28 mouse cellular contexts compared by ENCODE assay signal in the genomic region with DNA sequence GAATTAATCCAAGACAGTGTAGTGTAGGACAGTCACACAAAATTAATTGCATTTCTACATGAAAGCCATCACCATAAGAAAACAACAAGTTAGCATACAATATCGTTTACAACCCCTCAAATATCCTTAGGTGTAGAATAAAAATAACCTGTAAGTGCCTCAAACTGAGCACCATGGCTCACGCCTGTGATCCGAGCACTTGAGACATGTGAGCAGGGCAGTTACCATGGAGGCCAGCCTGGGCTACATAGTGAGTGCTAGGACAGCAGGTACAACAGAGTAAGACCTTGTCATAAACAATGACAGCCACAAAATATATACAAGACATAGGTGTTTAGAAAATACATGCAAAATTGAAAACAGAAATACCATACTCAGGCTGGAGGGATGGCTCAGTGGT.
"Had no signal": no experiment of that assay in that cellular context is flagged by ENCODE, and none has a peak within 500 bp of the region (broad histone marks: within the 10 kb centered on the region; RNA-seq: fewer than 3 reads in every experiment).

No protein-coding gene starts in this region.

- H3K4me3 ChIP-seq: embryonic facial prominence, embryonic 10.5 days; embryonic facial prominence, embryonic 12.5 days; embryonic facial prominence, embryonic 13.5 days; embryonic facial prominence, embryonic 15.5 days; erythroblast, embryonic 14.5 days; forebrain, embryonic 10.5 days; forebrain, embryonic 12.5 days; forebrain, embryonic 13.5 days; forebrain, embryonic 15.5 days; gastrocnemius, adult 2 months; heart, adult 2 months had no signal

- H3K27me3 ChIP-seq: embryonic facial prominence, embryonic 12.5 days; embryonic facial prominence, embryonic 13.5 days; embryonic facial prominence, embryonic 15.5 days; forebrain, embryonic 12.5 days; forebrain, embryonic 13.5 days; forebrain, embryonic 15.5 days had no signal

- ATAC-seq: forebrain, embryonic 13.5 days; forebrain, embryonic 14.5 days; forebrain, embryonic 15.5 days; forebrain, embryonic 16.5 days; forebrain, postnatal 0 days had no signal

- H3K4me2 ChIP-seq: embryonic facial prominence, embryonic 12.5 days; embryonic facial prominence, embryonic 13.5 days; embryonic facial prominence, embryonic 15.5 days; forebrain, embryonic 12.5 days; forebrain, embryonic 13.5 days; forebrain, embryonic 15.5 days had no signal

- H3K36me3 ChIP-seq: embryonic facial prominence, embryonic 10.5 days; embryonic facial prominence, embryonic 12.5 days; embryonic facial prominence, embryonic 13.5 days; embryonic facial prominence, embryonic 15.5 days; forebrain, embryonic 10.5 days; forebrain, embryonic 12.5 days; forebrain, embryonic 15.5 days had no signal

- H3K9me3 ChIP-seq: embryonic facial prominence, embryonic 10.5 days; embryonic facial prominence, embryonic 12.5 days; embryonic facial prominence, embryonic 13.5 days; embryonic facial prominence, embryonic 15.5 days; forebrain, embryonic 10.5 days; forebrain, embryonic 12.5 days; forebrain, embryonic 13.5 days; forebrain, embryonic 15.5 days had no signal

- DNase-seq: cerebellum, adult 2 months; cerebellum, adult 8-10 months; cerebellum, adult 9-10 months; cerebellum, adult 9-11 months; cerebellum, postnatal 10 days; cerebellum, postnatal 14 days; cerebellum, postnatal 25 days; cerebellum, postnatal 36 days; embryo, embryonic 11 days; forebrain, postnatal 0 days; gastrocnemius, adult 2 months; gastrocnemius, postnatal 10 days; gastrocnemius, postnatal 14 days; gastrocnemius, postnatal 25 days; gastrocnemius, postnatal 36 days; heart, adult 18-20 months; heart, adult 2 months had no signal

- H3K4me1 ChIP-seq: embryonic facial prominence, embryonic 12.5 days; embryonic facial prominence, embryonic 13.5 days; embryonic facial prominence, embryonic 15.5 days; forebrain, embryonic 12.5 days had no signal

- H3K9ac ChIP-seq: embryonic facial prominence, embryonic 12.5 days; embryonic facial prominence, embryonic 13.5 days; embryonic facial prominence, embryonic 15.5 days; forebrain, embryonic 12.5 days; forebrain, embryonic 13.5 days; forebrain, embryonic 15.5 days; forebrain, postnatal 0 days had no signal

- H3K27ac ChIP-seq: embryonic facial prominence, embryonic 10.5 days; embryonic facial prominence, embryonic 12.5 days; embryonic facial prominence, embryonic 13.5 days; embryonic facial prominence, embryonic 15.5 days; forebrain, embryonic 10.5 days; forebrain, embryonic 12.5 days; forebrain, embryonic 13.5 days; forebrain, embryonic 15.5 days; gastrocnemius, adult 2 months; heart, adult 2 months had no signal
